Mouse (Mus musculus) kidney, embryonic 14.5 days (tissue): Measurements from ENCODE around the gene Mcm2. TPM values are rescaled to one million over a fixed set of nuclear protein-coding genes. Genes with fewer than 3 reads are reported as not detected.

Source experiments
- ATAC-seq: fragments of 200-750 bp; cut with Nextera tagmentation; 2 replicates; pipeline ENCODE4 v1.8.0; 2017; ENCODE audit warnings: moderate number of reproducible peaks, mild to moderate bottlenecking, moderate TSS enrichment, moderate library complexity; ENCODE audit not compliant: low FRiP score, low TSS enrichment
- H3K27ac ChIP-seq: fragments of 300-500 bp; sonication (generic); 2 replicates; pipeline ENCODE4 v1.5.1; 2014; ENCODE audit warnings: low read depth, mild to moderate bottlenecking, low read length, moderate library complexity, mixed read lengths
- H3K27me3 ChIP-seq: fragments of 300-500 bp; sonication (generic); 2 replicates; pipeline ENCODE4 v1.6.1; 2014; ENCODE audit warnings: mild to moderate bottlenecking, low read length; ENCODE audit not compliant: control insufficient read depth, insufficient read depth
- H3K36me3 ChIP-seq: fragments of 300-500 bp; sonication (generic); 2 replicates; pipeline ENCODE4 v1.6.1; 2014; ENCODE audit warnings: low read length, mixed read lengths; ENCODE audit not compliant: control insufficient read depth, insufficient read depth
- H3K4me1 ChIP-seq: fragments of 300-500 bp; sonication (generic); 2 replicates; pipeline ENCODE4 v1.6.1; 2014; ENCODE audit warnings: low read length, mixed read lengths; ENCODE audit not compliant: control insufficient read depth, insufficient read depth
- H3K4me2 ChIP-seq: fragments of 300-500 bp; sonication (generic); replicated peaks from 2 replicates; pipeline ENCODE4 v1.6.1; 2014; ENCODE audit warnings: low read depth, mild to moderate bottlenecking, low read length
- H3K4me3 ChIP-seq: fragments of 300-500 bp; sonication (generic); 2 replicates; pipeline ENCODE4 v1.5.1; 2014; ENCODE audit warnings: mild to moderate bottlenecking, low read length
- H3K9ac ChIP-seq: fragments of 300-500 bp; sonication (generic); 2 replicates; pipeline ENCODE4 v1.6.1; 2014; ENCODE audit warnings: low read depth, mild to moderate bottlenecking, low read length, moderate library complexity
- H3K9me3 ChIP-seq: fragments of 300-500 bp; sonication (generic); 2 replicates; pipeline ENCODE4 v1.6.1; 2016; ENCODE audit warnings: low read length; ENCODE audit not compliant: control insufficient read depth
- WGBS: fragments of 180-500 bp; shearing (Covaris S2); extraction: QIAGEN DNeasy Blood & Tissue Kit; methylation state at CpG from one replicate; pipeline ENCODE4 v1.1.7; 2014; 5-methylcytosine and 5-hydroxymethylcytosine counted together
- polyA plus RNA-seq: library from polyadenylated mRNA; unstranded; fragments of >200 nt; fragmentation: Nextera tagmentation; extraction: Ambion mirVana; gene quantifications from 2 replicates; pipeline ENCODE4 v1.2.1, GENCODE M21; 2014

Gene Mcm2
- polyA plus RNA-seq = 115 and 166 TPM in 2 replicates

DNA sequence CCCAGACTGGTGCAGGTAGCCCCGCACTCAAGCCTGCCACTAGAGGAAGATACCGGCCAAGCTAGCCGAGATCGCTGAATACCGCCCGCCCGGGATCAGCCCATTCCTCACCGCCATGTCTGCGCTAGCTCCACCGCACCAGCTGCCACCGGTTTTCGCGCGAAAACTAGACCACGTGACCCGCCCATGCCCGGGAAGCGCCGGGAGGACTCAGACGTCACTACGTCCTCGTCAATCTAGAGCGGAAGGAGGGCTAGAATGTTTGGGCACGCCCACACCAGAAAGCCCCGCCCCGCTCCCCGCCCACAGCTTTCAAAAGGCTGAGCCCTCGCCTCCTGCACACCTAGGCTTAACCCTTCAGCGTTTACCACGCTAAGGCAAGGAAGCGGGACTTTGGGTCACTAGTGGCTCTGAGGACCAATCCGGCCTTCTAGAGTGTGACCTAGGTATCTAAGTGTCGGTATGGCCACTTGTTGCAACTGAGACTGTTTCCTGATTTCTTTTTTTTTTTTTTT is at the start of gene Mcm2:
Gene Mcm2 (minus strand): TSS at position 247 of the 515 bp plus-strand sequence.
- peaks cover 17% of the 10 kb centered on the region for H3K4me1 ChIP-seq
- peak within 1 kb of the TSS; percentile 58 for H3K4me3 ChIP-seq
- no peaks in the 10 kb centered on the region for H3K27me3 ChIP-seq
- H3K9me3 ChIP-seq = no peaks in the 10 kb centered on the region
- H3K27ac ChIP-seq = peak within 1 kb of the TSS; percentile 39; the same call in 1 of the 2 replicates
- WGBS = under 1% methylated on average over 33 of the region's 33 CpGs
- peak; percentile 79 for ATAC-seq
- H3K4me2 ChIP-seq = peak within 1 kb of the TSS; percentile 57
- peak within 1 kb of the TSS; percentile 72 for H3K9ac ChIP-seq
- peaks cover 37% of the 10 kb centered on the region for H3K36me3 ChIP-seq

- H3K27me3 ChIP-seq = no peaks in the 10 kb centered on the region
- H3K27ac ChIP-seq = no peak overlapping the region
- H3K9ac ChIP-seq = no peak overlapping the region
- H3K36me3 ChIP-seq = no peaks in the 10 kb centered on the region
- no peak for ATAC-seq
- no peaks in the 10 kb centered on the region for H3K9me3 ChIP-seq
- H3K4me3 ChIP-seq = no peak overlapping the region
- no peak overlapping the region for H3K4me2 ChIP-seq
- no peaks in the 10 kb centered on the region for H3K4me1 ChIP-seq
Observed at GRCm38 (mm10) chr6:88947771-88948170, 49.2 kb upstream of the Mcm2 start.

DNA sequence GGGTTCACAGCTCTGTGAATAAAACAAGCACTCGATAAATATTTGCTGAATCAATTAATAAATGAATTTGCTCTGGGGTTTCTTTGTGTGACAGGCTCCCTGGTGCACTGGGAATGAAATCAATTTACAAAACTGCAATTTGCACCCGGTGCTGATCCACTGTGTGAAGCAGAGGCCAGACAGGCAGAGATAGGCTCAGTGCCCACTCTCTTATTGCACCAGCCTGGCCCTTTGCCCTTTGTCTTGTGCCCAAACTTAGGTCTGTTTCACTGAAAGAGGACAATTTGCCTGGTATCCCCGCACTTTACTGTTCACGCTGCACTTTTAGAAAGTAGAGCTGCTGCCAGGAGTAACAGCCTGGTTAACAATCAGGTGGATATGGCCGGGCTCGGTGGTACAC is 47.9 kb upstream of the Mcm2 start:
- H3K4me3 ChIP-seq = no peak overlapping the region
- H3K9ac ChIP-seq = no peak overlapping the region
- H3K36me3 ChIP-seq = no peaks in the 10 kb centered on the region
- 86% methylated on average over 6 of the region's 6 CpGs for WGBS
- no peaks in the 10 kb centered on the region for H3K9me3 ChIP-seq
- no peak for ATAC-seq
- H3K4me2 ChIP-seq = no peak overlapping the region
- H3K4me1 ChIP-seq = no peaks in the 10 kb centered on the region
- no peaks in the 10 kb centered on the region for H3K27me3 ChIP-seq
- H3K27ac ChIP-seq = no peak overlapping the region

GRCm38 (mm10) chr6:88943666-88944065 is 45.1 kb upstream of the Mcm2 start:
- H3K4me2 ChIP-seq = no peak overlapping the region
- ATAC-seq = no peak
- WGBS = 76% methylated on average over 6 of the region's 6 CpGs
- H3K36me3 ChIP-seq = no peaks in the 10 kb centered on the region
- no peak overlapping the region for H3K4me3 ChIP-seq
- H3K27me3 ChIP-seq = no peaks in the 10 kb centered on the region
- no peaks in the 10 kb centered on the region for H3K4me1 ChIP-seq
- no peak overlapping the region for H3K9ac ChIP-seq
- no peak overlapping the region for H3K27ac ChIP-seq
- H3K9me3 ChIP-seq = no peaks in the 10 kb centered on the region

- WGBS = 49% methylated on average over 8 of the region's 8 CpGs
- Histone ChIP-seq H3K27me3 (no peaks in the 10 kb centered on the region), H3K4me1 (no peaks in the 10 kb centered on the region), H3K9ac (no peak overlapping the region), H3K9me3 (no peaks in the 10 kb centered on the region), H3K4me2 (no peak overlapping the region), H3K36me3 (no peaks in the 10 kb centered on the region), H3K27ac (no peak overlapping the region), H3K4me3 (no peak overlapping the region)
- ATAC-seq = no peak
Observed at GRCm38 (mm10) chr6:88942595-88942994, 44.0 kb upstream of the Mcm2 start.

GRCm38 (mm10) chr6:88941628-88942027 is 43.0 kb upstream of the Mcm2 start:
- WGBS = 66% methylated on average over 4 of the region's 4 CpGs

DNA sequence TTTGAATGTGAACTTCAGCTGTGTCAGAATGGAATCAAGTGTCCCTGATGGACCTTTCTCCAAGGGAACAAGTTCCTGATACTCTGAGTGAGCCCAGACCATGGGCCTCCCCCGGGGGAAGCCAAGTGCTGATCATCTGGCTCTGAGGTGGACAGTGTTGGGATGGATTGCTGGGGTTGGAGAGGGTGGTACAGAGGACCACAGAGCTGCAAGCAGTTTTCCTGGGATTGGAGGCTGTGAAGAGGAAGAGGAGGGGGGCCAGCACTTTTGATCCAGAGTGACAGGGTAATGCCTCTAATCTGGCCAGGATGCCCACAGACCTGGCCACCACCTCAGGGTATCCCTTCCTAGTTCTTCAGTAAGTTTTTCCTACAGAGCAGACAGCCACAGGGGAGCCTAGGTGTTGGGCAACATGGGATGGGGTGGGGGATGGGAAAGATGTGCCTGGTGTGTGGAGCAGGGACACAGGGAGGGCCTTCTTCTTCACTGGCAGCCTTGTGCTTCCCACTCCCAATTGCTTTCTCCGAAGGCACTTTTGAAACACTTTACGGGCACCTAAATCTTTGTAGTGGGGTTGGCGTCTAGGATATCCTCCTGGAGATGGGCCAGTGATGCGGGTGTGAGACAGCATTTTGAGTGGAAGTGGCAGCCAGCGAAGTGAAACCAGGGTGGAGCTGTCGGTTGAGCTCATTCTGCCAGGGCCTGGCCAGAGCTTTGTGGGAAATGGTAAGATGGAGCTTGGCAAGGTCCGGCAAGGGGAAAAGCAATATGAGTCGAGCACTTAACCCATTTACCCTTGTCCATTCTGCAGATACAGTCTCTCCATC is 41.7 kb upstream of the Mcm2 start:
- H3K9me3 ChIP-seq = no peaks in the 10 kb centered on the region
- H3K9ac ChIP-seq = no peak overlapping the region
- WGBS = 75% methylated on average over 9 of the region's 9 CpGs
- no peak overlapping the region for H3K4me2 ChIP-seq
- H3K4me1 ChIP-seq = no peaks in the 10 kb centered on the region
- H3K4me3 ChIP-seq = no peak overlapping the region
- no peak overlapping the region for H3K27ac ChIP-seq
- no peaks in the 10 kb centered on the region for H3K36me3 ChIP-seq
- no peaks in the 10 kb centered on the region for H3K27me3 ChIP-seq
- no peak for ATAC-seq

More at GRCm38 (mm10) chr6:88941628-88942027, 43.0 kb upstream of the Mcm2 start:
- no peaks in the 10 kb centered on the region for H3K9me3 ChIP-seq
- H3K27ac ChIP-seq = no peak overlapping the region
- H3K4me3 ChIP-seq = no peak overlapping the region
- H3K4me2 ChIP-seq = no peak overlapping the region
- H3K27me3 ChIP-seq = no peaks in the 10 kb centered on the region
- no peak overlapping the region for H3K9ac ChIP-seq
- no peaks in the 10 kb centered on the region for H3K4me1 ChIP-seq
- no peak; the same call in 1 of the 2 replicates for ATAC-seq
- H3K36me3 ChIP-seq = no peaks in the 10 kb centered on the region

DNA sequence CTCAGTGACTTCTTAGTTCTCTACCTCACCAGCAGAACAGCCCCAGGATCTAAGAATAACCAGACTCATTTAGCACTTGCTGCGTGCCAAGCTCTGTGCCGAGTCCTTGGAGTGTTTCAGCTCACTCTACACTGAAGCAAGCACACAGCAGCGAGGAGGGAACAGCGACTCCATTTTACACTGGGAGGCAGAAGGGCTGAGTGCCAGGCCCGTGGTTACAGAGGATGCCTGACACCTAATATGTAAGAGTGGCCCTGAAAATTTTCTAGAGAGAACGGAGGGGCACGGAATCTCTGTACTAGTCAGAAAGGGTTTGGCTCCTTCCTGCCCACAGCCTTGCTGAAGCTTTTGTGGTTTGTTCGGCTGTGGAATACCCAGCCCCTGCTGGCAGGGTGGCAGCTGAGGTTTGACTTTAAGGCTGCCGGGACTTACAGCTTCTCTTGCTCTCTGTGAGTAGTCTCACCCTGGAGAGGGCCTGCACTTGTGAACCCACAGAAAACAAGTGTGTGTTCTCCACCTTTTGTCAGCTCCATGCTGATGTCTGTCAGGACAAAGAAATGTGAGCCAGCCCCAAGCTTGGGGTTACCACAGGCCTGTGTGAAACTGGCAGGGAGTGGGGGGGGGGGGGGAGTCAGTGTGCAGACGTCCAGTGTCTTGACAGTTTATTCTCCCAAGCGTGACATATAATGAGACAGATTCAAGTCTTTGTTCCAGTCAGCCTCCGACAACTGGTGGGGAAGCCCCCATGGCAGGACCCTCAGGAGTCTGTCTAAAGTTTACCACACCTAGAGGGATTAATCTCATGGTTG is 40.9 kb upstream of the Mcm2 start:
- no peak for ATAC-seq
- Histone ChIP-seq H3K4me2 (no peak overlapping the region), H3K4me3 (no peak overlapping the region), H3K27me3 (peaks cover 2% of the 10 kb centered on the region; the same call in 1 of the 2 replicates), H3K9ac (no peak overlapping the region), H3K27ac (no peak overlapping the region), H3K4me1 (peaks cover 3% of the 10 kb centered on the region; the same call in 1 of the 2 replicates), H3K9me3 (no peaks in the 10 kb centered on the region), H3K36me3 (no peaks in the 10 kb centered on the region)
- WGBS = 61% methylated on average over 12 of the region's 12 CpGs
